Mouse (Mus musculus): ENCODE results near the gene Pxk.

Gene Pxk

DNA sequence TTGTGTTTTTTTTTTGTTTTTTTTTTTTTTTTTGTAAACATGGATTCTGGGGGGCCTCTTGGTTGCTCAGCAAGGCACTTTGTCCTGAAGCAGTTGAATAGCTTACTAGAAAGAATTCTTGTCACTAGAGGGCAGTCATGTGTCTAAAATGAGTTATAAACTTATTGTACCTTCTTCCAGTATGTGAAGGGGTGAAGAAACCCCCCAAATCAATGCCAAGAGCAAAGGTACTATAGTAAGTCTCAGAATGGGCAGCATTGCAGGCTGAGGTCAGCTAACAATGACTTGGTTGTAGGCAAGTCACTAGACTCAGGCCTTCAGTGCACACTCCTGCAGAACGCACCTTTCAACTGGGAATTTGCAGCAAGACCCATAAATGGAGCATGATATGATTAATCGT is 5.4 kb upstream of the Pxk start:
- no peak for TF ChIP-seq GATA4 (IDR thresholded peaks at IDR 0.05; ENCODE audit: insufficient replicate concordance, low read length)

DNA sequence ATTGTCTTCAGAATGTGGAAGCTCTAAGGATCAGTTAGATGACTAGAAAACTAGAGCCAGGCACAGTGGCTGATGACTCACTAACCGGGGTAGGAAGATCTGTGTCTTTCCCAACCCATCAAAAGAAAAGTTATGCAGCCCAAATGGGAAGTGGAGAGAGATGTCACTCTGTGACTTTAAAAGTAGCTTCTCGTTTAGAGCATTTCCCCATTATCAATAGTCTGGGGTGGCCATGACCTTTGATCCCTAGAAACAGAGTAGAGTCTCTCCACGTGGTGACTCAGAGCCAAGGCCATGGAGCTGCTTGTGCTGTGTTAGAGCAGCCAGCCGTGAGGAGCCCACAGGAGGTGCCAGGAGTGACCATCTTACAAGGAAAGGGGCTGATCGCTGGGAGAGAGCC is 4.6 kb upstream of the Pxk start:
- no peak for TF ChIP-seq GATA4 (IDR thresholded peaks at IDR 0.05; ENCODE audit: insufficient replicate concordance, low read length)

DNA sequence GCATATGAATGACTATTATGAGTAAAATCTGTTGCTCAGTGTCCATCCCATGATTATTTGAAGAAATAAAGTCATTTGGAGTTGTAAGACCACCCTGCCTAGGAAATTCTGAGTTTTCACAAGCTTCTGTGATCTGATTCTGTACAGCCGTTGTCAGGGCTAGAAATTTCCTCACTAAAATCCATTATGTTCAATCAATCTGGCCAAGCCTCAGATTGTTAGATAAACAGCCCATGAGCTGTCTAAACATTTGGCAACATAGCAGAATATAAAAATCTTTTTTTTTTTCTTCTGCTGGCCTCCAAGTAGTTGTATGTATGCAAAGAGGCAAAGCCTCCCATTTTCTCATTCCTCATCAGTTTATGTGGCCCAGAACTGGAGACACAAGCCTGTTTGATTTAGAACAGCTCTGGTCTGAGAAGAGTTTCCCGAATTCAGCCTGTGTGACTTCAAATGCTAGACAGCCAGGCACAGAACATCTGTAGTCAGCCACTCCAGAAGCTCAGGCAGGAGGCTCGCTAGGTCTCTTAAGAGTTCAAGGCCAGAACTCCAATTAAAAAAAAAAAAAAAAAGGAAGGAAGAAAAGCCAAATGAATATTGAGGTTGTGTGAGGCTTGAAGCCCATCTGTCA is 3.0 kb upstream of the Pxk start:
- TF ChIP-seq GATA4 (IDR thresholded peaks at IDR 0.05; ENCODE audit: insufficient replicate concordance, low read length): no peak

DNA sequence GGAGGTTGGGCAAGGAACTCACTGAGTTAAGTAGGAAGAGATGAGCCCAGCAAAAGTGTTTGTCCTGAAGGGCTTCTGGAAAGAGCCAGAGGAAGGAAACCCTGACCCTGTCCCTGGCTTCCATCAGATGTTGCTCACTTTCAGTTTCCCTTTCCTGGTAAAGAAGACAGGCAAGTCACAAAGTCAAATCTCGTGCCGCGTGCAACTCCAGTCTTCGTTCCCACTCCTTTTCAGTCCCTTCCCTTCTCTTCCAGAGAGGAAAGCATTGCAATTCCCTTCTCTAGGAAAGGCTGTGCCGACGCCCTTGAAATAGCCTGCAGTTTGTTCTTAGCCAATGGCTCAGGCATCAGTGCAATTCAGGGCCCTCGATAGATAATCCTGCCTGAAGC is 2.5 kb upstream of the Pxk start:
- peak; percentile 55; the same call in 1 of the 2 replicates for TF ChIP-seq GATA4 (IDR thresholded peaks at IDR 0.05; ENCODE audit: insufficient replicate concordance, low read length)

GRCm38 (mm10) chr14:8098687-8098995 is 630 bp downstream of the Pxk start:
- TF ChIP-seq GATA4 (IDR thresholded peaks at IDR 0.05; ENCODE audit: insufficient replicate concordance, low read length): no peak

DNA sequence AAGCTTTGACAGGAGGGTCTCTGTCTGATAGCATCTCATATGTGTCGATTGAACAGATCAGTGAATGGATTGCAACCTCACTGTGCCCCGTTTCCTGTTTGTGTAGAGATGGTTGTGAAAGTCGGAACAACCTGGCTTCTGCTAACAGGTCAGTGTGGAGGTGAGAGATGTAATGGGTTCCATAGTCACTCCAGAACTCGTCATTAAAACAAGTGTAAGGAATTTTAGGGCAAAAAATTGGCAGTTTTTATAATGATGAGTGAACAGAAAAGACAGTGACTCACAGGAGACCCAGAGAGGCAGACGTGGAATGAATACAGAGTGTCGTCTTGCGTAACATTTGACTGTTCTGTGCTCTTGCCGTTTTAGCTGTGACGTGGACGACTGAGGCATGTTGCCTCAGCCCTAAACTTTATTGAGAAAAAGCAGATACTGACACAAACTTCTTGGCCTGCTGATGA is 1.6 kb downstream of the Pxk start:
- TF ChIP-seq GATA4 (IDR thresholded peaks at IDR 0.05; ENCODE audit: insufficient replicate concordance, low read length): no peak

DNA sequence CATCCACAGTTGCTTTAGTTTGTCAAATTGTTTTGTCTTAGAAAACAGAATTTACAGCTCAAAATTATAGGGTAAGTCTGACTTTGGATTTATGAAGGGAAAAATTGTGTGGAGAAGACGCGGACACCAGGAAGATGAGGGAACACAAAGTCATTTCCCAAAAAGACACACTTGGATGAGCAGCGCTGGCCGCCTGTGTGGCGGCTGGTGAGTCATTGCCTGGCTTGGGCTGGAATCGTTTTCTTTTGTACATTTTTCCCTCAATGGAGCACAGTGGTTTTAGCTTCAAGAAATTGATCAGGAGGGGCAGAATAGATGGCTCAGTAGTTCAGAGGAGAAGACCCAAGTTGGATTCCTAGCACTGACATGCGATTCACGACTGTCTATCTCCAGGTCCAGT is 3.9 kb downstream of the Pxk start:
- no peak for TF ChIP-seq GATA4 (IDR thresholded peaks at IDR 0.05; ENCODE audit: insufficient replicate concordance, low read length)

DNA sequence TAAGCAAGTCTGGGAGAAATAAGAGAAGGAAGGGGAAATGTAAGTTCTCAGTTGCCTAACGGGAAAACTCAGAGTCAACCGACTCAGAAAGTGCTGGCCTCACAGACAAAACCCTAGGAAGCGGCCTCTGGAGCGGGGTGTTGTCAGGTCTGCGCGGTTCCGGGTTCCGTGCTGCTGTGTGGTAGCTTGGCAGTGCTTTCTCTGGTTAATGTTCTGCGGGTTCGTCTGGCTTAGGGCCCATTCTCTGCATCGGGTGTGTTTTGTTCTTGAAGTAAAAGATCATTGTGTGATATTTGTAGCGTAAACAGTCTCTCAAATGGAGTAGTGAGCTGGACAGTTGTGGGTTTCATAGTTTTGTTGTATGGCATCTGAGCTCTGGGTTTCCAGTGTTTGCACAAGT is 4.7 kb downstream of the Pxk start:
- TF ChIP-seq GATA4 (IDR thresholded peaks at IDR 0.05; ENCODE audit: insufficient replicate concordance, low read length): no peak

DNA sequence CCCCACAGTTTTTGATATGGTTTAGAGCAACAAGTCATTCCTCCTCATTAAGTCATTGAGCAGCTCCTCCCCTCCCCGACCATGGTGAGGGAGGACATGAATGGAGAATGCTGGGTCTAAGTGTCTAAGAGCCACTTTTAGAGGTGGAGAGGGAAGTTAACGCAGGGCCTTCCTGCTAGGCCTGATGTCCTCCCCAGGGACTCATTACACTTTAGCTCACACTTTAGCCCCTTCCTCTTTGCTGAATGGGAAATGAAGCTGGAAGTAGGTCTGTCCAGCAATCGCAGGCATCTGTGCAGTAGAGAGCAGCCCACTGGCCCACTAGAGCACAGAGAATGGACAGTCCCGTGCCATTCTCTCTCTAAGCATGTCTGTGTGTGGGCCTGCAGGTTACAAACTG is 10.0 kb downstream of the Pxk start:
- TF ChIP-seq GATA4 (IDR thresholded peaks at IDR 0.05; ENCODE audit: insufficient replicate concordance, low read length): no peak

- no peak for TF ChIP-seq GATA4 (IDR thresholded peaks at IDR 0.05; ENCODE audit: insufficient replicate concordance, low read length)
Measured at GRCm38 (mm10) chr14:8108976-8109375, 11.0 kb downstream of the Pxk start.

DNA sequence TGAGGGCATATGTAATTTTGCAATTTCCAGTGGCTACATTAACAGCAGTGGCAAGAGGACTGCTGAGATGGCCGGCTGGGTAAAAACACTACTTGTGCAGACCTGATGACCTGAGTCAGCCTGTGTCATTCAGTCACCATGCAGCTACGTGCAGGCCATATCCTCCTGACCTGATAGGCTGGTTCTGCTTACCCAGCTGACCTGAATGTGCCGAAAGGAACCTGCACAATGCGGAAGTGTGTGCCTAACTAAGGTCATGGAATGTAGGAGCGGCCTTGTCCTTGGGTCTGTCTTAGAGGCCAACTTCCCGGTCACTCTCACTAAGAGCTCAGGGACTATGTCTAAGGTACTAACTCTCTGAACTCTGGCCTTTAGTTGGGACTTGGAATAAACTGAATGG is 13.5 kb downstream of the Pxk start:
- no peak for TF ChIP-seq GATA4 (IDR thresholded peaks at IDR 0.05; ENCODE audit: insufficient replicate concordance, low read length)

GRCm38 (mm10) chr14:8112036-8112435 is 14.0 kb downstream of the Pxk start:
- no peak for TF ChIP-seq GATA4 (IDR thresholded peaks at IDR 0.05; ENCODE audit: insufficient replicate concordance, low read length)

DNA sequence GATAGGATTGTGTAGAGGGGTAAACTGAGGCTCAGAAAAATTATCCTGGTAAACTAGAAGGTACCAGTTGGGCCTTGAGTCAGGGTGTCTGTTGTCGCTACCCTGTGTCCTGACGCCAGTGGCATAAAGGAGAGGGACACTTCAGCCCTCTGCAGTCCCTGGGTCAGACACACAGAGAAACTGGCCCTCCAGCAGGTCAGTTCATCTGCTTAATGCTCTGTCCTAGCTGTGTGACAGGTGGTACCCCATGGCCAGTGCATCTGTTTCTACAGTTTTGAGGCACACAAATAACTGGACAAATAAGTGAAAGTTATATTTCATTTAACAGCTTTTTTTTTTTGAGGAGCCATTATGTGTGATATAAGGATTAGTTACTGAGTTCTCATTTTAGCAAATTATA is 15.6 kb downstream of the Pxk start:
- no peak for TF ChIP-seq GATA4 (IDR thresholded peaks at IDR 0.05; ENCODE audit: insufficient replicate concordance, low read length)

DNA sequence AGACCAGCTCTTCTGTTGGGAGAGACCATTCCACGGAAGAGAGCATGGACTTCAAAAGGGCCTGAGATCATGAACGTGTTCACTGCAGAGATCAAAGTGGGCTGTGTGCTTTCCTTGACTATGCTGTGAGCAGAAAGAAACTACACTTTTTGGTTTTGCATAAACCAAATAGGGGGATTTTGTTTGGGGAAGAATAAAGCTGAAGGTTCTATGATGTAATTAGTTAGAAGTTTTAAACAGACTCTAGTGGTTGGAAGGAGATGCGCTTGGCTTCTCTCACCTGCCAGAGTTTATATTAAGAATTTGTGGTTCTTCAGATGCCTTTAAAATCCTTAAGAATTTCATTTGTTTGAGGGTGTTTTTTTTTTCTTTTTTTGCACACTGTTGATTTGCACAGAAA is 16.3 kb downstream of the Pxk start:
- no peak for TF ChIP-seq GATA4 (IDR thresholded peaks at IDR 0.05; ENCODE audit: insufficient replicate concordance, low read length)

GRCm38 (mm10) chr14:8114756-8115155 is 16.7 kb downstream of the Pxk start:
- TF ChIP-seq GATA4 (IDR thresholded peaks at IDR 0.05; ENCODE audit: insufficient replicate concordance, low read length): no peak

DNA sequence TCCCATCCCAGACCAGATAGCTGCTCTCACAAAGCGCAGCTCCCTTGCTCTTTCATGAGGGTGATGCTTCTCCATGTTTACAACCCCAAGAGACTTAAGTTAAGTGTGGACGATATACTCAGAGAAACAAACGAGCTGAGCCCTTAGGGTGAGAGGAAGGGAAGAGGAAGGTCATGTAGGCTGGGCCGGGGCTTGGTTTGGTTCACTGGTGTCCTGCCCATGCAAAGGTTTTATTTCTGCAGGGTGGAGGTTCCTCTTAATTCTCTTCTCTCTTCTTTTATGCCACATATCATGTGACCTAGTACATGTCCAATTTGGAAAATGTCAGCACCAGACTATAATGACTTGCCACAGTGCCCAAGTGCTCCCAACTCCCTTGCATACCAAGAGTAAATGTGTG is 17.8 kb downstream of the Pxk start:
- TF ChIP-seq GATA4 (IDR thresholded peaks at IDR 0.05; ENCODE audit: insufficient replicate concordance, low read length): no peak

GRCm38 (mm10) chr14:8117371-8117770 is 19.4 kb downstream of the Pxk start:
- no peak for TF ChIP-seq GATA4 (IDR thresholded peaks at IDR 0.05; ENCODE audit: insufficient replicate concordance, low read length)

GRCm38 (mm10) chr14:8119454-8119853 is 21.4 kb downstream of the Pxk start:
- no peak for TF ChIP-seq GATA4 (IDR thresholded peaks at IDR 0.05; ENCODE audit: insufficient replicate concordance, low read length)
